Mouse (Mus musculus) retina, postnatal 7 days (tissue): Measurements from ENCODE around the gene Npm3.

Experiments used
- DNase-seq: peaks from one replicate; pipeline ENCODE4 v3.0.0-alpha.2; 2012; ENCODE audit warnings: low read depth, low spot score

The Npm3 gene

DNA sequence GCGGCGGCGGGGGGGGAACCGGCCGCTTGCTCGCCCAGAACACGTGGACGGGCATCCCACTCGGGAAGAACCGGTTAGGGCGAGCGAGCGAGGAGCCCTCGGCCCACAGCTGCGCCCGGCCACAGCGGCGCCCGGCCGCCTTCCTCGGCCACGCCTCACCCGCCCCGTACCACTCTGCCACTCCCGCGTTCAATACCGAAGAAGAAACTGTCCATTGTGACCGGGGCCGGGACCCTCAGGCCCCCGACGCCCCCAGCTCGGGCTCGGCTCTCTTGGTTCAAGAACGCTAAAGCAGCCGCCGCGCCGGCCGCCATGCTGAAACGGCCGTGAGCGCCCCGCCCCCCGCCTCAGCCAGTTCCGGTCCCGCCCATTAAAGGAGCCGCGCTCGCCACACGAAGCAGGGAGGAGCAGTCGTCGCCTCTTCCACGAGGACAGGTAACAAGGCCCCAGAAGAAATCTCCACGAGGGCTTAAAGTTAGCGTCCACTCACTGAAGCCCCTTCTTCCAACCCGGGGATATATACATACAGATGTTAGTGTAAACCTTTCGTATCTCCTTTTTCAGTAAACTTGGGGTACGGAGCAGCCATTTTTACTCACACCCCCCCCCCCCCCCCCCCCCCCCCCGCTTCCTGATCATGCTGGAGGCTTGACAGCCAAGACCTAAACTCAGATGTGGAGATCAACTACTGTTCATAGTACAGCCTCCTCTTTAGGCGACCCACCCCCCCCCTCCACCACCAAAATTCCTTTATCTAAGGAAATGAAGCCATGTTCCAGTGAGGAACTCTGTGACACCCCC, at the start of gene Npm3:
Gene Npm3, minus strand, starts transcription at position 349 of the 801 bp plus-strand sequence.
- DNase-seq = peak; percentile 69

GRCm38 (mm10) chr19:45796879-45797278, 47.5 kb upstream of the Npm3 start:
- no peak for DNase-seq

DNA sequence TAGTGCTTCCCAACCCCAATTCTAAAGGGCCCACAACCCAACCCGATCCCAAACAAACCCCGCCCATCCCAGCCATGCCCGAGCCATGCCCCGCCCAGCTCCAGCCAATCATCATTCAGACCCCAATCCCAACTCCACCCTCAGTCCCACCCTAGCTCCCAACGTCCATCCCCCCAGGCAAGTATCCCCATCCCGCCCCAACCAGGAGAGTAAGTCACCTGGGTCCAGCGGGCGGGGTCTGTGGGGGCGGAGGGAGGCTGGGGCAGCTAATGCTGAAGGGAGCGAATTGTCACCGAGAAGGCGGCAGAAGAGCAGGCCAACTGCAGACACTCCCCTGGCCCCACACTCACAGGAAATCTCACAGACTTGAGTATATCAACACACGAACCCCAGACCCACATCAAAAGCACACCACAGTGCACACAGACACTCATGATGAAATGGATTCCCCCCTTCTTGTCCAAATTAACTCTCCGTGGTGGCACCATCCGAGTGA, 46.7 kb upstream of the Npm3 start:
- DNase-seq = no peak

DNA sequence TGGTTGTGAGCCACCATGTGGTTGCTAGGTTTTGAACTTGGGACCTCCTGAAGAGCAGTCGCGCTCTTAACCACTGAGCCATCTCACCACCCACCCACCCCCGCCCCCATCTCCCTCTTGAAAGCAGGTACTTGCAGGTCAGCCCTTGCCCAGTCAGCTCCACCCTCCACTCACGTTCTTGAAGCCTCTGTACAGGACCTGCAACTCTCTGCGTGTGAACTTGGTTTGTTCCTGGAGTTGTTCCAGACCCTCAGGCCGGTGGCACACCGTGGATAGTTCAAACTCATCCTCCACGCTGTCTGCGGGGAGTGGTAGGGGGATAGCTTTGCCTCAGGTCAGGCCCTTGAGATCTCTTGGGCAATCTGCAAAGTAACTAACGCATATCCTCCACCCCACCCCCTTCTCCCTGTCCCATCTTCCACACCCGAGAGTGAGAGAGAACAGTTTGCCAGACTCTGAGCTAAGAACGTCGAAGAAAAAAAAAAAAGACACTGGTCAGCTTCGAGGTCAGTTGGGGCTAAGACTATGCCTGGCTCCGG, 46.1 kb upstream of the Npm3 start:
- no peak for DNase-seq

DNA sequence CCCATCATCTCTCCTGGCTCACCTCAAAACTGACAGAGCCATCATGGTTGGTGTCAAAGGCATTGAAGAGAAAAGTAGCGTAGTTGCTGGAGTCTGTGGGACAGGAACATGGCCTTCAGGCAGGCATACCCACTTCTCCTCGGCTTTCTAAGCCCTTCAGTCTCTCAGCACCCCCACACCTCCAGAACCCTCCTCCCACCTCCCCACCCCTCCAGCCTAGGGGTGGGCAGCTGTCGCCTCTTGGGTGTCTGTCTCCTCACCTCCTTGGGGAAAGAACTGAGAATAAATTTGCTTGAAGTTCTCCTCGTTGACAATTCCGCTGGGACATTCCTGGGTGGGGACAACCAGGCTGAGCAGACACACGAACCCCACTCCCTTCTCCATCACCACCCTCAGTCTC, 45.3 kb upstream of the Npm3 start:
- DNase-seq = no peak

- no peak for DNase-seq
Observed at GRCm38 (mm10) chr19:45792404-45792803, 43.0 kb upstream of the Npm3 start.

- no peak for DNase-seq
Observed at GRCm38 (mm10) chr19:45789888-45790874, 40.8 kb upstream of the Npm3 start.

GRCm38 (mm10) chr19:45789365-45789764, 40.0 kb upstream of the Npm3 start:
- no peak for DNase-seq

DNA sequence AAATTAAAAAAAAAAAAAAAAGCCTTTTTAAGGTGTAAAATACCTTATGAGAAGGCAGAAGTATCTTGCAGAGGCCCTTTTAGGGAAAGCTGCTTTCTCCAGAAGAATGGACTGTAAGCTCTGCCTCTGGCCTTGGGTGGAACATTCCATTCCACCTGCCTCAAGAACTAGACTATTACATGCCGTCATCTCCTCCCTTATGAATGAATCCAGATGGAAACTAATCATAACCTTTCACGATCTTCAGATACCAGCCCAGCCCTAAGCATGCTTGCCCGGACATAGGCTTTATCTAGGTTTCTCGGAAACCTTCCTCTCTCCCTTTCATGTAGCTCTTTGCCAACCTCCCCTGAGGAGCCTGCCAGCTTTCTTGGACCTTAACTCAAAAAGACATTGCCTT, 38.9 kb upstream of the Npm3 start:
- DNase-seq = no peak

DNA sequence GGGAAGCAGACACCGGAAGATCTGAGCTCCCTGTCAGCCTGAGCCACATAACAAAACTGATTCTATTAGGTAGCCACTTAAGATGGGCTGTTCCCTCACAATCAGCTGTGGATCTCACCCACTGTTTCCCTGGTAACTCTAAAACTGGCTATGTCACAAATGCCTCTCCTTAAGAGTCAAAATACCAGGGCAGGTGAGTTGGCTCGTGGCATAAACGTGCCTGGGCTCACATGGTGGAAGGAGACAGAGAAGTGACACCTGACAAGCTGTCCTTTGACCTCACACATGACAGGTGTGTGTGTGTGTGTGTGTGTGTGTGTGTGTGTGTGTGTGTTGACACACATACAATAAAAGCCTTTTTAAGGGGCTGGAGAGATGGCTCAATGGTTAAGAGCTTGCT, 38.1 kb upstream of the Npm3 start:
- DNase-seq = no peak

DNA sequence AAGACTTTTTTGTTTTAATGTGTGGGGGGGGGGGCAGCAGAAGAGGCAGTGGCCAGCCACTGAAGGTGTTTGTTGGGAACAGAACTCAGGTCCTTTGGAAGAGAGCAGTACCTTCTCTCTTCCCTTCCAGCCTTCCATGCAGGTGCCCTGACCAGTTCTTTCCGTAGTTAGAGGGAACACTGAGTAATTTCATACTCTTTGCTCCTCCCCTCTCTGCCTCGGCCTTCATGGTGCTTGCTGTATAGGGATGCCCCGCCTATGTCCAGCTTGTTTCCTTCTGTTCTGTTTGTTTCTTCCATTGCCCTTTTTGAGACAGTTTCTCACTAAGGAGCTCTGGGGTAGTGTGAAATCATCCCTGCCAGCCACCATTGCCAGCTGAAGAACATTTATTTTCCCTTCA, 36.1 kb upstream of the Npm3 start:
- DNase-seq = no peak

GRCm38 (mm10) chr19:45783933-45784576, 34.7 kb upstream of the Npm3 start:
- DNase-seq = no peak

DNA sequence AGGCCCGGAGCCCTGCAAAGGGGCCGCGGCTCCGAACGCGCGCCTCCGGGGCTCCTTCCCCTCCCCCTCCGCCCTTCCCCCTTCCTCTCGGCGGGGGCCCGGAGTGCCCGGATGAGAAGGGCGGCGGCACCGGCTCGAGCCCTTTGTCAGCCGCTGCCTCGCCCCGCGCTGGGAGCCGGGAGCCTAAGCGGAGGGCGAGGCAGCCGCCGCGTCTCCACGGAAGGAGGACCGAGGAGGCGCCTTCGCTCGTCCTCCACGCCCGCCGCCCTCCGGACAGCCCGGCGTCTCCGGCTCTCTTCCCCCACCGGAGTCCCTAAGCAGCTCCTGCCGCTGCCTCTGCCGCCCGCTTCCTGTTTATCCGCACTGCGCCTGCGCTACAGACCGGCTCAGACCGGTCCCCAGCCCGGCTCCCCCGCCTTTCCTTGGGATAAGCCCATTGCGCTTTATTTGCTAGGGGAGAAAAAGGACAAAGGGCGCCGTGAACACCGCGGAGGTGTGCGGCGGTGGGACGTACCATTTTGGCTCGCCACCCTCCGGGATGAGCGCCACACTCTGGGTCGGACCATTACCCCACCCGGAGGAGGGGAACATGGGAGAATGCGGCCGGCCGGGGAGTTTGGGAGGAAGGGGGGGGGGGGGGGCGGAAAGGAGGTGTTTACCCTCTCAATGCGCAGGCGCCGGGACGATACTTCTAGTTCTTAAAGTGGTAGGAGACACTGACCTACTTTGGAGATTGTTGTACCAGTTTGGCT, 34.0 kb upstream of the Npm3 start, which contains the start of gene Mgea5:
Gene Mgea5, minus strand, starts transcription at position 657 of the 752 bp plus-strand sequence.
- DNase-seq = peak; percentile 99

GRCm38 (mm10) chr19:45782315-45783001, 33.1 kb upstream of the Npm3 start:
- peak; percentile 54 for DNase-seq

- no peak for DNase-seq
Observed at GRCm38 (mm10) chr19:45781676-45782075, 32.3 kb upstream of the Npm3 start.

DNA sequence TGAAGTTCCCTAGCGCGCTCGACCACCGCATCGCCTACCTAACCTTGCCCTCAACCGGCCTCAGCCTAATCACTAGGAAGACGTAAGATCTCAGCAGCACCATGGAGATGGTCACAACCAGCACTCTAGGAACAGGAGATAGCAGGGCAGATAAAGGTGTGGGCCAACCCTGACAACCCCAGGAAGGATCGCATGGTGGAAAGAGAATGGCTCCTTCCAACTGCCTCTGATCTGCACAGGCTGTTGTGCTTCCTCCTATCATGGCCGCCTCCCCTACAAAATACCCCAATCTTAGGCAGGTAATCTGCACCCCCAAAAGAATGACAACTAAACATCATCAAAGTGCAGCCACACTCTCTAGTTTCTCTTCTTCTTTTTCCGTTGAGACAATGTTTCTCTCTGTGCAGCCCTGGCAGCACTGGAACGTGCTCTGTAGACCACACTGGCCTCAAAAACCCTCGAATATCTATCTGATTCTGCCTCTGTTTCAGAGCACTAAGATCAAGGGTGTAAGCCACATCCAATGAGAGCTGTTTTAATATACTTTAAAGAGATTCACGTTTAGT, 31.0 kb upstream of the Npm3 start:
- no peak for DNase-seq

DNA sequence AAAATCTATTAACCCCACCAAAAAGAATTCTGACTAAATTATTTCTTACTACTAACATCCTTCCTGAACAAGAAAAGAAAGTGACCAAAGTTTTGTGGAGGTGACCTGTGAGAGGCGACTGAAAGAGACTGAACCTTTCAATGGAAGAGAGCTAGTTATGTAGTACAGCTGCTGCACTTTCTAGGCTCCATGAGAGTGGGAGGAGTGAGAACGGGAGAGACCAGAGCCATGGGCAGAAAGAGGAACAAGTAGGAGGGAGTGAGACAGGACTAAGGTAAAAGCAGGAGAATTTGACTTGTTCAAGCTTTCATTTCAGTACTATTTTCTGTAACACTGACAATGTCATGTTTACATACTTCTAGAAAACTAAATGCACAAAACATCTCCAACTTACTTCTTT, 26.1 kb upstream of the Npm3 start:
- DNase-seq = no peak

GRCm38 (mm10) chr19:45771501-45771900, 22.1 kb upstream of the Npm3 start:
- DNase-seq = no peak

GRCm38 (mm10) chr19:45760810-45761209, 11.4 kb upstream of the Npm3 start:
- DNase-seq = no peak

GRCm38 (mm10) chr19:45758671-45759070, 9.3 kb upstream of the Npm3 start:
- DNase-seq = no peak
